Mouse (Mus musculus) brain, embryonic 14.5 days (tissue): Measurements from ENCODE around the gene Smpd1. TPM values are rescaled to one million over a fixed set of nuclear protein-coding genes. Genes with fewer than 3 reads are reported as not detected.

Source experiments
- DNase-seq: peaks from one replicate; pipeline ENCODE4 v3.0.0-alpha.2; 2011; ENCODE audit warnings: low read depth
- CTCF ChIP-seq: fragments of 200-500 bp; IDR thresholded peaks from 2 replicates; pipeline ENCODE4 v1.5.1; 2012; ENCODE audit warnings: inconsistent platforms, mild to moderate bottlenecking, moderate library complexity, borderline replicate concordance; ENCODE audit not compliant: insufficient read depth, insufficient read length; ENCODE audit errors: extremely low read depth
- POLR2A ChIP-seq: fragments of 200-500 bp; IDR thresholded peaks from 2 replicates; pipeline ENCODE4 v1.6.1; 2012; ENCODE audit warnings: mild to moderate bottlenecking, inconsistent platforms, borderline replicate concordance; ENCODE audit not compliant: poor library complexity, insufficient read depth, insufficient read length, severe bottlenecking; ENCODE audit errors: extremely low read depth
- polyA plus RNA-seq: library from polyadenylated mRNA; depleted of rRNA; stranded (reverse); fragments of >200 nt; gene quantifications from 2 replicates; pipeline ENCODE4 v1.2.3, GENCODE M21; 2012

Smpd1 gene
- polyA plus RNA-seq, 1 experiment, result 59.6 TPM

GRCm38 (mm10) chr7:105527306-105527937 is 26.7 kb upstream of the Smpd1 start:
- DNase-seq, result peak; percentile 71
- TF ChIP-seq CTCF (peak; percentile 63; the same call in 1 of the 2 replicates), POLR2A (no peak)

- no peak for DNase-seq
These were observed 26.1 kb upstream of the Smpd1 start for GRCm38 (mm10) chr7:105528094-105528493.

DNA sequence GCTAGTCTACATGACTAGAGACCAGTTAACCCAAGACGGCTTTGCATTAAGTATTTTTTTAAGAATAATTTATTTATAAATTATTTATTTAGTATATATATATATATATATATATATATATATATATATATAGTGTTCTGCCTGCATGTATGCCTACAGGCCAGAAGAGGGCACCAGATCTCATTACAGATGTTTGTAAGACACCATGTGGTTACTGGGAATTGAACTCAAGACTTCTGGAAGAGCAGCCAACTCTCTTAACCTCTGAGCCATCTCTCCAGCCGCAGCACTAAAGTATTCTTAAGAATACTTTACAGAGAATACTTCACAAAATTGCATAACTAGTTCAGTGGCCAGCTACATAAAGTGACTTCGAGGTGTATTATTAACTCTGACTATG is 20.0 kb upstream of the Smpd1 start:
- DNase-seq, result no peak
- no peak for TF ChIP-seq POLR2A
- TF ChIP-seq CTCF, result no peak

More at GRCm38 (mm10) chr7:105528094-105528493, 26.1 kb upstream of the Smpd1 start:
- TF ChIP-seq POLR2A, result no peak
- no peak for TF ChIP-seq CTCF

DNA sequence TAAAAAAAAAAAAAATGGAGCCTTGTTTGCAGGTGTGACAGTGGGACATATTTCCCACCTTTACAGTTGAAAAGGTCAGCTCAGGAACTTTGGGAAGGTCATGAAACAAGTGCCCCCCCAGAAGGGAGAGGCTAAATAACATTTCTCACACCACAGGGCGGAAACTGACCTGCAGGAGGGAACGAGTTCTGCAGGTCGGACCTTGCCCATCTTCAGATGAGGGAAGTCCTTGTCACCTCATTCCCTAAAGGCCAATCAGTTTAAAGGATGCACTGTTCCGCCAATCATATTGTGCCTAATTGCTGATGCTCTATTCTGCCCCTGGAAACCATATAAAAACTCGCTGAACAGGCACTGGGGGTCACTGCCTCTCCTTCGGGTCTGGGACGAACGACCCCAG is 8.2 kb upstream of the Smpd1 start:
- no peak for DNase-seq

DNA sequence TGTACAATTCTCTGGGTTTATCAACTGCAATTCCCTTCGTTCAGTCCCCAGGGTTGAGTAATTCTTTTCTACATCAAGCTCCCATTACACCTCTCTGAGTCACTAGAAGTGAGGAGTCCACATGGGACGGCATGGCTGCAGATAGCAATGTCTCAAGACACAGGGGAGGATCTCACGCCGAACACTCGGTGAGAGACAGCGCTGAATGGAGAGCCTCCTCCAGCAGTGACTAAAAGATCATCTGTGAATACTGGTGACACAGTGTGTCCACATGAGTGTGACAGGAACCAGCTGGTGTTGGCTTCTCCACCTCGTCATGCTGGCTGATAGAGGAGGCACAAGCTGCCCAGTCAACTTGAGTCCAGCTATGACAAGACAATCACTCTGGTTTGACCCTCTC is 6.2 kb upstream of the Smpd1 start:
- TF ChIP-seq CTCF, result no peak
- no peak for TF ChIP-seq POLR2A
- no peak for DNase-seq

More for the DNA sequence above, 8.2 kb upstream of the Smpd1 start:
- TF ChIP-seq POLR2A (no peak), CTCF (no peak)

DNA sequence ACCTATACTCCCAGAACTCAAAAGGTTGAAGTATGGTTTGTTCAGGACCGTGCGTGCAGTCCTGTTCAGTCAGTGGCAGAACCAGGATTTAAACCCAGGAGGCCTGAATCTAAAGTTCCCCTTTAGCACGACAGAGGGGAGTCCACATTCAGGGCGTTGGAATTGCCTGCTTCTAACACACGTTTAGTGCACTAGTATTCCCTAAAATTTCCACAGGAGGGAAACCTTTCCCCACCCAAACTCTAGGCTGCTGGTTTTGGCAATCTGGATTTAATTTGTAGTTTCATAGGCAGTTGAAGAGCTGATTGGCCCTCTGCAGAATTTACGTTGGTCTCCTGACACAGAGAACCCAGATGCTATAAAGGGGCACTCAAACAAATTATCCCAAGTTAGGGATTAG is 5.1 kb upstream of the Smpd1 start:
- peak; percentile 59 for DNase-seq
- TF ChIP-seq CTCF (peak; percentile 45; the same call in 1 of the 2 replicates), POLR2A (no peak)

- no peak for DNase-seq
- 0 out of 2 replicates have a peak, but pooled peaks have one; percentile 10 for TF ChIP-seq POLR2A
- TF ChIP-seq CTCF, result no peak
These were observed 526 bp upstream of the Smpd1 start for GRCm38 (mm10) chr7:105553456-105554211.

GRCm38 (mm10) chr7:105555571-105555970 is 1.4 kb downstream of the Smpd1 start:
- DNase-seq, result no peak

GRCm38 (mm10) chr7:105556406-105556805 is 2.2 kb downstream of the Smpd1 start:
- no peak for TF ChIP-seq POLR2A
- TF ChIP-seq CTCF, result no peak
- no peak for DNase-seq

More at GRCm38 (mm10) chr7:105555571-105555970, 1.4 kb downstream of the Smpd1 start:
- no peak for TF ChIP-seq CTCF
- TF ChIP-seq POLR2A, result no peak

DNA sequence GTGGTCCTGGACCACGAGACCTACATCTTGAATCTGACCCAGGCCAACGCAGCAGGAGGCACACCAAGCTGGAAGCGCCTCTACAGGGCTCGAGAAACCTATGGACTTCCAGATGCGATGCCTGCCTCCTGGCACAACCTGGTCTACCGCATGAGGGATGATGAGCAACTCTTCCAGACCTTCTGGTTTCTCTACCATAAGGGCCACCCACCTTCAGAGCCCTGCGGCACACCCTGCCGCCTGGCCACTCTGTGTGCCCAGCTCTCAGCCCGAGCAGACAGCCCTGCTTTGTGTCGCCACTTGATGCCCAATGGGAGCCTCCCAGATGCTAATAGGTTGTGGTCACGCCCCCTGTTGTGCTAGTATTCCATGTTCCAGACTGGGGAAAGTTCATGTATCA is 3.5 kb downstream of the Smpd1 start:
- DNase-seq, result no peak
- TF ChIP-seq POLR2A, result no peak
- TF ChIP-seq CTCF, result no peak

DNA sequence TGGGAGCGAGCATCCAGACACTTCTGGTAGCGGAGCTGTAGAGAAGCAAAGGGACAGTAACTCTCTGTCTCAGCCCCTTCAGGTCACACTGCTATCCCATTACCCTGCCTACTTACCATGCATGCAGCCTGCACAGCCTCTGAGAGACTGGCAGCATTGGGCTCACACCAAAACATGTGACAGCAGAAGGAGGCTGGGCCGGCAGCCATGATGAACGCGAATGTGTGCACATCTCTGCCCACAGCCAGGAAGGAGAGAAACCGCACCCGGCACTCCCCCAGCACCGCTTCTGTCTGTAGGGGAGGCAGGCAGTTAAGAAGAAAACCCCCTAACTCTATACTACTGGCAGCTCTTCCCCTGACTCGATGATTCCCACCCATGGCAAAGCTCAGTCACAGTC is 4.9 kb downstream of the Smpd1 start:
- no peak for DNase-seq

GRCm38 (mm10) chr7:105562317-105562716 is 8.2 kb downstream of the Smpd1 start:
- DNase-seq, result no peak
- no peak for TF ChIP-seq CTCF
- TF ChIP-seq POLR2A, result no peak

More for the DNA sequence above, 4.9 kb downstream of the Smpd1 start:
- TF ChIP-seq POLR2A, result no peak
- no peak for TF ChIP-seq CTCF

GRCm38 (mm10) chr7:105563367-105563766 is 9.2 kb downstream of the Smpd1 start:
- TF ChIP-seq CTCF, result no peak
- no peak for TF ChIP-seq POLR2A
- no peak for DNase-seq
